8 mouse cellular contexts compared by ENCODE assay signal in the genomic region with DNA sequence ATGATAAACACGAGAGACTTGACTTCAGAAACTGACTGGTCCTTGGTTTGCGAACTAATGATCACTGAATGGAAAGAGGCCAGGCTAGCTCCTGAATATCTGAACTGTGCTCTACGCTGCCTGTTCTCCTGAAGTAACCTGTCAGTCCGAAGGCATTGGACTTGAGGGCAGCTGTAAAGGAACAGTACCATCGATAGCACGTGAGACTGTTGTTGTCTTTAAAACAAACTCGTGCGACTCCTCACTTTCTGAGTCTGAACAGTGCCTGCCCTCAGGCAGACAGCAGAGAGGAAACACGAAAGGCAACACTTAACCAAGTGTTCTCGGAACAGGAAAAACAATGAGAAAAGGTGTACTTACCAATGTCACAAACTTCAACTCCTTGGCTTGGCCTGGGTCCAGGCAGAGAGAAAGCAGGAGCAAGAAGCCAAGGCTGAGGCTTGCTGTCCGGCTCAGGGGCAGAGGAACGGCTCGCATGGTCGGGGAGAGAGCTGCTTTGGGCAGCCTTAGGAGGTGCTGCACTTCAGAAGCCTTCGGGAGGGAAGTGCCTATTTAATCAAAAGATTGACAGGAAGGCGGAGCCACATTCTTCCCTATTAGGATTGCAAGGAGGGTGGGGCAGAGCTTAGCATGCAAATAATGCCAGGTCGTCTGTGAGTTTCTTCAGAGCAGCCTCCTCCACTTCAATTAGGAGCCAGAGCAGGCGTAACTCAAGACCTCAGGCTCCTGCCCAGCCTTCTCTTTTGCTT. TPM values are rescaled to one million over a fixed set of nuclear protein-coding genes. Genes with fewer than 3 reads are reported as not detected.
DNase-seq lines count a peak whose midpoint lies in the region; ATAC-seq and TF ChIP-seq lines count a peak whose summit lies in the region.

A gene (minus strand): TSS at position 566 of the 749 bp plus-strand sequence.

- peak; percentile 36 to 42 for DNase-seq in cerebellum, postnatal 10 days
- no peak for DNase-seq in cerebellum, adult 9-11 months
- DNase-seq in embryo, embryonic 10 days (ENCODE audit: low spot score): peak; percentile 81
- DNase-seq in heart, postnatal 14 days: peak; percentile 6 to 13
- DNase-seq in kidney, postnatal 36 days: peak; percentile 71 to 76
- peak; percentile 34 to 57 for DNase-seq in spleen, adult 2 months (ENCODE audit: low read depth in 1 of 2, low spot score in 2 of 2)
- no peak for DNase-seq in left cerebral cortex, postnatal 14 days (ENCODE audit: low spot score in 2 of 2)

- H3K27ac ChIP-seq in spleen, adult 2 months (ENCODE audit: insufficient read depth, low read length): peak within 1 kb of the TSS; percentile 19; the same call in 1 of the 2 replicates

- no peak for TF ChIP-seq POLR2A in spleen, adult 2 months (IDR thresholded peaks at IDR 0.05; ENCODE audit: low read depth, low read length)

- H3K27me3 ChIP-seq in spleen, adult 2 months (ENCODE audit: control insufficient read depth, insufficient read depth, low read length): no peaks in the 10 kb centered on the region

- intact Hi-C loops in heart, postnatal 14 days (cut with DNase I): no loop called here
- intact Hi-C loops in left cerebral cortex, postnatal 14 days (cut with DNase I): no loop called here

- WGBS in spleen, adult 2 months: 18% methylated on average over 18 of the region's 18 CpGs

- H3K4me1 ChIP-seq in spleen, adult 2 months (ENCODE audit: control insufficient read depth, insufficient read depth, insufficient read length): no peaks in the 10 kb centered on the region; the same call in 1 of the 2 replicates

- no peaks in the 10 kb centered on the region for H3K36me3 ChIP-seq in spleen, adult 2 months (ENCODE audit: control insufficient read depth, insufficient read depth, low read length)

- H3K4me3 ChIP-seq in spleen, adult 2 months (ENCODE audit: extremely low read depth, insufficient read depth, insufficient read length): peak within 1 kb of the TSS; percentile 46

- ATAC-seq in megakaryocyte-erythroid progenitor cell, adult 5-6 weeks (replicated peaks; ENCODE audit: low FRiP score, low TSS enrichment, poor library complexity, severe bottlenecking): peak; percentile 92

- TF ChIP-seq CTCF in spleen, adult 2 months (IDR thresholded peaks at IDR 0.05; ENCODE audit: extremely low read depth, insufficient read depth, insufficient read length, insufficient replicate concordance): no peak

RNA-seq across cellular contexts. Expression of the gene that starts here (rescaled TPM):
- under 1 TPM; 0.26 to 0.39 TPM for total RNA-seq in heart, postnatal 14 days (2021)
- 1.6 and 5.5 TPM in 2 replicates for total RNA-seq in megakaryocyte-erythroid progenitor cell, adult 5-6 weeks (2014; fragmentation: Nextera tagmentation)
- total RNA-seq in megakaryocyte-erythroid progenitor cell, adult 5-6 weeks (2017): 1.3 and 1.7 TPM in 2 replicates
- 2.2 and 2.6 TPM in 2 replicates for polyA plus RNA-seq in spleen, adult 2 months (2012; rRNA removed)
- under 1 TPM; 0.13 to 0.46 TPM for total RNA-seq in left cerebral cortex, postnatal 14 days (2021)

Comparison
In these comparisons a context has a peak if more than half of its experiments do, and no peak if none do; other contexts are left out.
1. DNase-seq: peak in cerebellum, postnatal 10 days (2 of 2), embryo, embryonic 10 days (single experiment), kidney, postnatal 36 days (2 of 2) and spleen, adult 2 months (2 of 2); none in cerebellum, adult 9-11 months (single experiment) and left cerebral cortex, postnatal 14 days (0 of 2).
2. Peak in DNase-seq in heart, postnatal 14 days; RNA of the gene not detected or under 1 TPM.